In the genomic region with DNA sequence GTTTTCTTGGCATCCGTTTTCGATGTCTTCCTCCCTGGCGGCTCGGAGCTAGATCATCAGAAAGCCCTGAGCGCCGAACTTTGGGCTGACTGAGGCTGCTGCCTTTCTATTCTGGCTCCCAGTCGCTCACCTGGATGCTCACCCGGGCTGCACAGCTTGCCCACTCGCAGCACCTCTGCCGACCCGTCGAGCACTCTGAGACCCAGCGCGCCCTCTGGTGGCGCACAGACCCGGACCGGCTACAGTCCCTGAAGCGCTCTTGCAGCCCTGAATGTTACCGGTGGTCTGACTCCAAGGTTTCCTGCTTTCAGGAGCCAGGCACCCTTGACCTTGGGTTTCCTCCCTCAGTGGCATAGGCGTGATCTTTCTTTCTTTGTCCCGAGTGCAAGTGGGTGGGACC, we compare ENCODE assay signal across 8 mouse cellular contexts. TPM values are rescaled to one million over a fixed set of nuclear protein-coding genes. Genes with fewer than 3 reads are reported as not detected.
DNase-seq lines count a peak whose midpoint lies in the region; ATAC-seq and TF ChIP-seq lines count a peak whose summit lies in the region.

No protein-coding gene starts in this region.

- WGBS in hindbrain, embryonic 10.5 days, result 7% methylated on average over 21 of the region's 21 CpGs
- WGBS in lung, embryonic 16.5 days, result 5% methylated on average over 21 of the region's 21 CpGs

- H3K9ac ChIP-seq in lung, embryonic 16.5 days (ENCODE audit: low read length), result no peak overlapping the region

- peak; percentile 60 for TF ChIP-seq CTCF in E14TG2a.4 (conservative IDR thresholded peaks at IDR 0.05; ENCODE audit: low read length)

- no peaks in the 10 kb centered on the region for H3K36me3 ChIP-seq in E14TG2a.4 (ENCODE audit: insufficient read depth, low read length)
- no peaks in the 10 kb centered on the region for H3K36me3 ChIP-seq in hindbrain, embryonic 10.5 days
- H3K36me3 ChIP-seq in lung, embryonic 16.5 days (ENCODE audit: control insufficient read depth, insufficient read depth, low read length), result no peaks in the 10 kb centered on the region

- H3K4me3 ChIP-seq in E14TG2a.4 (replicated peaks; ENCODE audit: low read length), result peak overlapping the region; percentile 50
- no peak overlapping the region; the same call in 1 of the 2 replicates for H3K4me3 ChIP-seq in hindbrain, embryonic 10.5 days
- peak overlapping the region; percentile 36 for H3K4me3 ChIP-seq in lung, embryonic 16.5 days (ENCODE audit: low read length)

- peak; percentile 76; the same call in 1 of the 2 replicates for ATAC-seq in lung, embryonic 16.5 days (ENCODE audit: low read depth)

- H3K9me3 ChIP-seq in E14TG2a.4 (ENCODE audit: low read length), result no peaks in the 10 kb centered on the region
- no peaks in the 10 kb centered on the region for H3K9me3 ChIP-seq in hindbrain, embryonic 10.5 days
- H3K9me3 ChIP-seq in lung, embryonic 16.5 days (ENCODE audit: control insufficient read depth, low read length), result no peaks in the 10 kb centered on the region

- no peak overlapping the region for H3K27ac ChIP-seq in hindbrain, embryonic 10.5 days
- no peak overlapping the region for H3K27ac ChIP-seq in lung, embryonic 16.5 days (ENCODE audit: low read length)

- peak overlapping the region; percentile 58 for H3K4me2 ChIP-seq in lung, embryonic 16.5 days (ENCODE audit: low read depth, low read length)

- peak; percentile 61 for DNase-seq in cerebellum, adult 11-12 months
- DNase-seq in forelimb bud, embryonic 11.5 days (ENCODE audit: low read depth, low spot score), result peak; percentile 69
- DNase-seq in hindbrain, embryonic 10.5 days (ENCODE audit: low spot score), result peak; percentile 81
- peak; percentile 32 for DNase-seq in layer of hippocampus, adult 9-11 months
- peak; percentile 76 for DNase-seq in ovary, postnatal 36 days (ENCODE audit: low spot score)
- peak; percentile 85 for DNase-seq in thymus, postnatal 14 days

- peaks cover 77% of the 10 kb centered on the region for H3K27me3 ChIP-seq in E14TG2a.4 (ENCODE audit: insufficient read depth, low read length)
- peaks cover 42% of the 10 kb centered on the region for H3K27me3 ChIP-seq in hindbrain, embryonic 10.5 days (ENCODE audit: insufficient read depth, poor library complexity, severe bottlenecking)
- H3K27me3 ChIP-seq in lung, embryonic 16.5 days (ENCODE audit: control insufficient read depth, insufficient read depth, low read depth, low read length), result no peaks in the 10 kb centered on the region

- H3K4me1 ChIP-seq in E14TG2a.4 (replicated peaks; ENCODE audit: low read depth, low read length), result peaks cover 49% of the 10 kb centered on the region
- peaks cover 19% of the 10 kb centered on the region for H3K4me1 ChIP-seq in hindbrain, embryonic 10.5 days (replicated peaks)
- no peaks in the 10 kb centered on the region for H3K4me1 ChIP-seq in lung, embryonic 16.5 days (replicated peaks; ENCODE audit: control insufficient read depth, insufficient read depth, low read length)

RNA-seq across cellular contexts. Expression of gene Esrrb, which starts 41.8 kb away (rescaled TPM):
- 0.31 and 0.71 TPM in 2 replicates for polyA plus RNA-seq in hindbrain, embryonic 10.5 days (2016; fragmentation: Nextera tagmentation; extraction: Ambion mirVana)
- polyA plus RNA-seq in lung, embryonic 16.5 days (2015; fragmentation: Nextera tagmentation; extraction: Ambion mirVana), result 0.21 and 0.38 TPM in 2 replicates

Comparison
In these comparisons a context has a peak if more than half of its experiments do, and no peak if none do; other contexts are left out.
1. DNase-seq: peak in every context shown above with its lines; median percentile 85 in thymus, postnatal 14 days; 81 in hindbrain, embryonic 10.5 days; 76 in ovary, postnatal 36 days; 69 in forelimb bud, embryonic 11.5 days; 61 in cerebellum, adult 11-12 months; 32 in layer of hippocampus, adult 9-11 months.